Mouse (Mus musculus): ENCODE results near the gene Mylip.

Gene Mylip

DNA sequence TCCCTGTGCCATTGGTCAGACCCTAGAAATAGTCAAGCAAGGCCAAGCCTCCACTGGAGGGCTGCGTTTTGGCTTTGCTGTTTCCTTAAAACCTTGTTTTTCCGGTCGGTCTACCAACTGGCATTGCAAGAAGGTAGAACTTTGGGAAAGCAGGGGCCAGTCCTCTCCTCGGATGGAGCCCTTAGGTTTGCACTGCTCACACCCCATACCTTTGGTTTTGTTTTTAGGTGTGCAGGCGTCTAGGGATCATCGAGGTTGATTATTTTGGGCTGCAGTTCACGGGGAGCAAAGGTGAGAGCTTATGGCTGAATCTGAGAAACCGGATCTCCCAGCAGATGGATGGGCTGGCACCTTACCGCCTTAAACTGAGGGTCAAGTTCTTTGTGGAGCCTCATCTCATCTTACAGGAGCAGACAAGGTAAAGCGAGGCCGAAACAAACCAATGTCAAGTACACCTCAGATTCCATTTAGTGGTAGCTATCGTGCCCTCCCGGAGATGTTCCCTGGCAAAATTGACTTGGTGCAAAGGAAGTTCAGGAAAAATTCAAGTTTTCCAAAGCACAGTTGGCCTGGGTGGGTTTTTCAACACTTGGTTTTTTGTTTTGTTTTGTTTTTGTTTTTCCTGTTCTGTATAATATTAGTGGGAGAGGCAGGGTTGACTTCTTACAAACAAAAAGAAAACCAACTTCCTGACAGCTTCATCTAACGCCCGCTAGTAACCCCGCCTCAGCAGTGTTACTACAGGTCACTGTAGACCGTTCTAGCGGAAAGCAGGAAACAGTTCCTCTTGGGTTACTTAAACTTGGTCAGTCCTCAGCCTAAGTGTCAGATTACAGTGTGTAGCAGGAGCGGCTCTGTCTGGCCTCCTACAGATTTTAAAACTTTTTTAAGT is 1.7 kb downstream of the Mylip start:
- intact Hi-C loops (cut with DNase I), result loop anchor here (5.0 kb wide), 1 partner anchor 359 kb away; no protein-coding TSS in a partner anchor

DNA sequence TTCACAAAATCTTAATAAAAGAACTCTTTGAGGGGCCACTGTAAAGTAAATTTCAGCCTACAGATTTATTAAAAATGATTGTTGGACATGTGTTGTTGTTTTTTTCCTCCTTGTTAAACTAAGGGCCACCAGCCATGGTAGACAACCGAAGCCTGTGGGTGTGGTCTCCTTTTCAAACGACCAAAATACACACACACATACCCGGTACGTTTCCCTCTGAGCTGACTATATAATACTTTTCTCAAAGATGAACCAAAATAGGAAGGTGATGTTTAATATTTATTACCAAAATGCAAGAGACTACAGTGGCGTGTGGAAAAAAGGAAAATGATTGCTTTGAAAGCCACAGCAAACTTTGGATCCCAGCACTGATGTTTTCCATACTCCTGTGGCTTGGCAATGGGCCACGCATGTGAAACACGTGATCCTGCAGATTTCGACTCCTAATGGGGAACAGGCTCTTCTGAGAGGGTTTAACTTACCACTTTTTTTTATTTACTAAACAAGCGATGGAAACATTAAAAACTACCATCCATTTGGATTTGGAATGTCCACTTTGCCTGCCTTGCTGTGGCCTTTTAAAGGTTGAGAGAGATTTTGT is 2.4 kb downstream of the Mylip start:
- intact Hi-C loops (cut with DNase I), result loop anchor here (5.0 kb wide), 1 partner anchor 360 kb away; no protein-coding TSS in a partner anchor

DNA sequence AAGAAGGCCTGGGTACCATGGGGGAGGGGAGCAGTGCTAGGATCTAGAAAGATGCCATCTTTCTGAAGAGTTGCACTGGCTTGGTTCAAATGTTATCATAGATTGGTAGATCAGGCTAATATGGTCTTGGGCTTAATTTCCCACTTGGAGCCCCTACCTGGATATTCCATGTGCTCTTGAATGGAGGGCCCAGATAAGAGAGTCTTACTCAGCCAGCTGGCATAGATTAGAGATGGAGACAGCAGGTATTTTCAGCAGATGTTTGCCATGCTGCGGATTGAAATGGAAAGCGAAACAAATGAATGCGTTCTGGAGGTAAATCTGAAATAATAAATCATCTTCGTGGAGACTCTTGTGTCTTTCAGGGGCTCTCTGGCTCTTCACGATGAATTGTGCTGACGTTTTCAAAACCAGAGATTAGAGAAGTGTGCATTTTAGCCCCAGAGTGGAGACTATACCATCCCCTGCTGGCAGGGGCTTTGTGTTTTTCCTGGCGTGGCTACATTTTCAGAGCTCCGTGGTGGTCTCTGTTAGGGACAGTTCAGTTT is 4.8 kb downstream of the Mylip start:
- intact Hi-C loops (cut with DNase I), result loop anchor here (5.0 kb wide), 1 partner anchor 362 kb away; no protein-coding TSS in a partner anchor

DNA sequence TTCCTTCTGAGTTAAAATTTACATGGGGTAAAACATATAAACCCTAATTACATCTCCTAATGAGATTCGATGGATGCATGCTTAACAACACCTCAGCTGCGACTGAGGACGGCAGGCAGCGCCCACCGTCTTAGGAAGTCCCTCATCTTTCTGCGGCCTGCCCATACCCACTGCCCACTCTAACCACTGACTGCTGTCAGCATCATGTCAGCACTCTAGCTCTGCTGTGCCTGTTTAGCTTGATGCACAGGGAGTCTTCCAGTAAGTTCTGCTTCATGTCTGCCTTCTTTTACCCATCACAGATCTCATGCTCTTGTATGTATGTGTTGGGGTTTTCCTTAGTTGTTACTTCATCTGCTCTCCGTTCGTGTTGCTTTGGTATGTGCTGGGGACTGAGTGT is 7.2 kb downstream of the Mylip start:
- intact Hi-C loops (cut with DNase I), result no loop called here

DNA sequence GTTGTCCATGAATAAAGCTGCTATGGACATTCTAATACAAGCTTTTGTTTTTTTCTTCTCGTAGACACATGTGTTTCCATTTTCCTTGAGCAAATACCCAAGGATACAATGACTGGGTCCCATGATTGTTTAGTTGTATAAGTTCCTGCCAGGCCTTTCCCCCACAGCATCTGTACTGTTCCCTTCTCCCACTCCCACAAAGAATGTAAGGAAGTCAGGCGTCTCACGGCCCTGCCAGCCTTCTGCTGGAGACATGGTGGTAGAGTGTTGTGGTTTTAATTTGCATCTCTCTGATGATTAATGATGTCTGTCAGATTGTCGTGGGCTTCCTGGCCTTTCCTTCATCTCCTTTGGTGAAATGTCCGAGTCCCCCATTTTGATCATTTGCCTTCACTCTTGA is 7.7 kb downstream of the Mylip start:
- intact Hi-C loops (cut with DNase I), result no loop called here

GRCm38 (mm10) chr13:45397896-45398805 is 8.6 kb downstream of the Mylip start:
- intact Hi-C loops (cut with DNase I), result no loop called here

DNA sequence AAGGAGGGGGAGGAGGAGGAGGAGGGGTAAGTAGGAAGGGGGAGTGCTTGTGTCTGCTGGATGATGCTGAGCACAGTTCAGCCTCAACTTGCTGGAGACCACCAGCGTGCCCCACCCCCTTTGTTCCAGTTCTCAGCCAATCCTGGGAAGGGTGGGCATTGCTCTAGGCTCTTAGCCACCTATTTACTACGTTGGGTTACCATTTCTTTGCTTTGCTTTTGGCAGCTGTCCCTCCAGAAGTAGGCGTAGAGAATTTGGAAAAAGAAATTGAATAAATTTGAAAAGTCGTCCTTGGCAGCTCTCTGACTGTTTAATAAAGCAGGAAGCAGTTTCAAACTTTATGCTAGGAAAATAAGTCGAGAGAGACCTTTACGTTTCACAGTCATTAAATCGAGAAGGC is 11.2 kb downstream of the Mylip start:
- intact Hi-C loops (cut with DNase I), result no loop called here

- intact Hi-C loops (cut with DNase I), result no loop called here
Measured at GRCm38 (mm10) chr13:45401816-45402215, 12.3 kb downstream of the Mylip start.

DNA sequence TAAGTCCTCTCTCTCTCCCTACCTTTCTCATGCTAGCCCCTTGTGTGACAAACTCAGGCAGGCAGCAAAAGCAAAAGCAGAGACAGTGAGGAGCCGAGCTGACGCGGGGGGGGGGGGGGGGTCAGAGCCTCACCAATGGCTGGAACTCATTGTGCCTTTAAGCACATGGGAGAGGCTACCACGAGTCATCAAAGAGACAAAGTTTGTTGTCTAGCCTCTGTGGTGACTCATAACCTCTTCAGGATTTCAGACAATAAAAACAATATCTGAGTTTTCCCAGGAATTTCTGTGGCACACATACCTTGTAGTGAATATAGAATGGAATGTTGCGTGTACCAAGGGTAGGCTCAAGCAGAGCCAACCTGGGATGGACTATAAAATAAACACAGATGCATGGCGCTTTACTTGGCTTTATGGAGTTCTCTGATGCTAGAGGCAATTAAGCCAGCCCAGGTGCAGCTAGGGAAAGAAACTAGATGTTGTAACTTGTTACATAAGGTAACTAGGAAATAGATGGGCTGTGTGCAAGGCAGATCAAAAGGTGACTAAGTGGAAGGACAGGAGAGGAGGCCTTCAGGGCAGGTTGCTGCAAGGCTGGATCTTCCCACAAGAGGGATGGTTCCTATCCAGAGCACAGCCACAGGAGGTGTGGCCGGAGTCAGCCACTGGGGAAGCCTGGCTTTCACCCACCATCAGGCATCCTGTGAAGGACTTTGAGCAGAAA is 12.9 kb downstream of the Mylip start:
- intact Hi-C loops (cut with DNase I), result no loop called here

DNA sequence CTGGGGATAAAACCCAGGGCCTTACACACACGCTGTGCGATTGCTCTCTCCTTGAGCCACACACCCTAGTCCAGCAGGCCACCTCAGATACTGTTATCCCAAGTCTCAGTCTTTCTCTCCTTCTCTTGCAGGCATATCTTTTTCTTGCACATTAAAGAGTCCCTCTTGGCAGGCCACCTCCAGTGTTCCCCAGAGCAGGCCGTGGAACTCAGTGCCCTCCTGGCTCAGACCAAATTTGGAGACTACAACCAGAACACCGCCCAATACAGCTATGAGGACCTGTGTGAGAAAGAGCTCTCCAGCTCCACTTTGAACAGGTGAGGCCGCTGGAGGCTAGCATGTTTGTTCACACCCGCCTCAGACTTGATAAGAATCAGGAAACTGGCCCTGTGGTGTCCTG is 14.7 kb downstream of the Mylip start:
- intact Hi-C loops (cut with DNase I), result no loop called here

DNA sequence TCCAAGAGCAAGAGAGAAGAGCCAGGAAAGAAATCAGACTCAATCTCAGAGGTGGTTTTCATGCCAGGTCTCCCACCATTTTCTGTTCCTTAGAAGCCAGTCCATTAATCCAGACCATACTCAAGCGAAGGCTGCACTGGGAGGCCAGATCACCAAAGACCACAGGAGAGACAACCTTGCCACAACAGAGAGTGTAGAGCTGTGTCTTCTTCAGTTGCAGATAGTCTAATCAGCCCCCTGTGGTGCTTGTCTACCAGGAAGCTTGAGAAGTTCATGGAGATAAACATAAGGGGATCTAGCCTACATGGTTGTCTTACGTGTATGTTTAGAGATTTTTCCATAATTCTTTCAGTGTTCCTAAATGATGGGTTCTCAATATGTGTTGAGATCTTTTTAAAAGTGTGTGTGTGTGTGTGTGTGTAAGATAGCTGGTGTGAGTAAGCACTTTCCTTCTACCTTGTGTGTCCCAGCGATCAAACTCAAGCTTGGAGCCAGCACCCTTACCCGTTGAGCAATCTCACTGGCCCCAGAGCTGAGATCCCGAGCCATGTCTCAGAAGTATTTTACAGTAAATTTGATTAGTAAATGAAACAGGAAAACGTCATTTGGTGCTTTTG is 15.8 kb downstream of the Mylip start:
- intact Hi-C loops (cut with DNase I), result no loop called here

GRCm38 (mm10) chr13:45406289-45406688 is 16.7 kb downstream of the Mylip start:
- intact Hi-C loops (cut with DNase I), result no loop called here

DNA sequence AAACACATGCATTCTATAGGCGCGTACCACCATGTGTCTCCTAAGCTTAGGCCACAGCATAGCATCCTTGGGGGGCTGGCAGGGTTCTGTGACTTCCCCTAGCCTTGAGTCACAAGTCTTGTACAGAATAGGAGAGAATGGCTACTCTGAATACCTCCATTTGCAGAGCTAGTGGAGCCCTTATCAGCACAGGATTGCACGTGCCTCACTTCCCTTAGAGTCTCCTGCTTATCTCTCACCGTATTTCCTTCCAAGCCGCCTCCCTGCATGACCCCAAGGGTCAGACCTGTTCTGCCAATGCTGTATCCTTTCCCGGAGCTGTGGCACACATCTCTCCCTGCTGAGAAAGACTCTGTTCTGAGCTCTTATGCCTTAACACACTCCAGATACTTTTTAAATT is 17.2 kb downstream of the Mylip start:
- intact Hi-C loops (cut with DNase I), result no loop called here

- intact Hi-C loops (cut with DNase I), result no loop called here
Measured at GRCm38 (mm10) chr13:45410936-45411335, 21.4 kb downstream of the Mylip start.

DNA sequence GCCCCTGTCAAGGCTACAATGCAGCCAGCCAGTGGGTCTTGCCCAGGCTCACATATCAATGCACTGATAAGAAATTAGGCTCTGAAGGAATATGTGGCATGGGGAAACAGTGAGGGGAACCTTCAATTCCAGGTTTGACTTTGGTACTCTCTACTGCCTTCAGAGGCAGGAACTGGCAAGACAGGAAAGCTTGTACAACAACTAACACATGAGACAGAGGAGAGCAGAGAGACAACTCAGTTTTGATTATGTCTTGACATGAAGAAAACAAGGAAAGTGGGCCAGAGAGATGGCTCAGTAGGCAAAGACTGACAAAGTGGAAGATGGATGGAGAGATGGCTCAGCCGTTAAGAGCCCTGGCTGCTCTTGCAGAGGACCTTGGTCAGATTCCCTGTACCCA is 23.5 kb downstream of the Mylip start:
- intact Hi-C loops (cut with DNase I), result no loop called here

DNA sequence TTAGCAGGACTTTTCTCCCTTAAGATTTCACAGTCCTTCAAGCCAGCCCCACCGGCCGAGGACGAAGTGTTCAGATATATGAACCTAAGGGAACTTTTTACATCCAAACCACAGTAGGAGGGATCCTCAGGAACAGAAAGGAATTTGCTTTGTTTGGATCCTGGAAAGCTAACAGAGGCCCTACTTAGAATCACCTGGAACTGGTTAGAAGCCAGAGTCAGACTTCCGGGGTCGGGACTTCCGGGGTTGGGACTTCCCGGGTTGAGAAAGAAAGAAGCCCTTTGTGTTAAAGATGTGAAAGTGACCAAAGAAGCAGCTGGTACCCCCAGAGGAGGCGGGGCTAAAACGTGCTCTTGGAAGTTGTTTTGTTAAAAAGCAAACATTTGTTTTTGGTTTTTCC is 24.5 kb downstream of the Mylip start:
- intact Hi-C loops (cut with DNase I), result no loop called here

- intact Hi-C loops (cut with DNase I), result no loop called here
Measured at GRCm38 (mm10) chr13:45416621-45417057, 27.1 kb downstream of the Mylip start.

- intact Hi-C loops (cut with DNase I), result no loop called here
Measured at GRCm38 (mm10) chr13:45418986-45419385, 29.4 kb downstream of the Mylip start.

GRCm38 (mm10) chr13:45422251-45422650 is 32.7 kb downstream of the Mylip start:
- intact Hi-C loops (cut with DNase I), result no loop called here

DNA sequence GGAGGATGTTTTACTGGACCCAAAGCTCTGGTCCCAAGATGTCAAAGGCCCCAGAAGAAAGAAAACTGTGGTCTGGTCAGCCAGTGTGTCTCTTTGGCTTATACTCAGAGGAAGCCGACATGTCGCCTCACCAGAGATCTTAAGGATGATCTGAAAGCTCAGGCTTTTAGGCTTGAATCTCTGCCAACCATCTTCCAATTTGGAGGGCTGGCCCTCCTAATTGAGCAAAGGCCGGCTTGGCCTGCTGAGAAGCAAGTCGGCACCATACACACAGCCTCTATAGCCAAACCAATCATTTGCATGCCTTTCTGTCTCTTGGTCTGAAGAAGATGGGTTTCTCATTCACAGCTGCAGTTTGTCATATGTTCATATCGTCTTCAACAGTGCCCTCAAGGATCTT is 33.2 kb downstream of the Mylip start:
- intact Hi-C loops (cut with DNase I), result no loop called here

Data from adrenal gland (tissue).